Mouse (Mus musculus): Measurements from ENCODE around the gene Carhsp1. TPM values are rescaled to one million over a fixed set of nuclear protein-coding genes. Genes with fewer than 3 reads are reported as not detected.

The Carhsp1 gene
- polyA plus RNA-seq, 1 experiment from 2014 or later: 97.1 TPM

- ATAC-seq: no peak
- Histone ChIP-seq H3K4me2 (replicated peaks; ENCODE audit: low read depth, low read length) (no peak overlapping the region), H3K9me3 (ENCODE audit: low read length) (no peaks in the 10 kb centered on the region), H3K36me3 (ENCODE audit: insufficient read depth, low read length) (no peaks in the 10 kb centered on the region), H3K9ac (replicated peaks; ENCODE audit: low read depth) (no peak overlapping the region), H3K27ac (ENCODE audit: low read length) (no peak overlapping the region), H3K4me3 (ENCODE audit: low read depth, low read length) (no peak overlapping the region), H3K27me3 (replicated peaks; ENCODE audit: insufficient read depth, low read length) (no peaks in the 10 kb centered on the region), H3K4me1 (ENCODE audit: insufficient read depth, low read depth, low read length) (no peaks in the 10 kb centered on the region)
- peak; percentile 19 for DNase-seq (ENCODE audit: low spot score)
- TF ChIP-seq EP300 (IDR thresholded peaks at IDR 0.05): no peak
- WGBS: 45% methylated on average over 5 of the region's 5 CpGs
Observed at GRCm38 (mm10) chr16:8678035-8678434, 6.1 kb upstream of the Carhsp1 start.

- ATAC-seq (no peak), DNase-seq (ENCODE audit: low spot score) (peak; percentile 82)
- Histone ChIP-seq H3K4me1 (ENCODE audit: insufficient read depth, low read depth, low read length) (no peaks in the 10 kb centered on the region), H3K27ac (ENCODE audit: low read length) (no peak overlapping the region), H3K9ac (replicated peaks; ENCODE audit: low read depth) (no peak overlapping the region), H3K27me3 (replicated peaks; ENCODE audit: insufficient read depth, low read length) (no peaks in the 10 kb centered on the region), H3K4me2 (replicated peaks; ENCODE audit: low read depth, low read length) (no peak overlapping the region), H3K9me3 (ENCODE audit: low read length) (no peaks in the 10 kb centered on the region), H3K36me3 (ENCODE audit: insufficient read depth, low read length) (no peaks in the 10 kb centered on the region), H3K4me3 (ENCODE audit: low read depth, low read length) (no peak overlapping the region)
- WGBS: 58% methylated on average over 4 of the region's 4 CpGs
- TF ChIP-seq EP300 (IDR thresholded peaks at IDR 0.05) (no peak), CTCF (IDR thresholded peaks at IDR 0.05) (peak; percentile 93)
Observed at GRCm38 (mm10) chr16:8676800-8677199, 4.8 kb upstream of the Carhsp1 start.

- Histone ChIP-seq H3K4me1 (ENCODE audit: insufficient read depth, low read depth, low read length) (no peaks in the 10 kb centered on the region), H3K4me2 (replicated peaks; ENCODE audit: low read depth, low read length) (no peak overlapping the region), H3K9ac (replicated peaks; ENCODE audit: low read depth) (no peak overlapping the region), H3K36me3 (ENCODE audit: insufficient read depth, low read length) (no peaks in the 10 kb centered on the region), H3K27me3 (replicated peaks; ENCODE audit: insufficient read depth, low read length) (no peaks in the 10 kb centered on the region), H3K27ac (ENCODE audit: low read length) (no peak overlapping the region), H3K4me3 (ENCODE audit: low read depth, low read length) (no peak overlapping the region), H3K9me3 (ENCODE audit: low read length) (no peaks in the 10 kb centered on the region)
- ATAC-seq (no peak), DNase-seq (ENCODE audit: low spot score) (no peak)
- no peak for TF ChIP-seq CTCF (IDR thresholded peaks at IDR 0.05)
- no peak for TF ChIP-seq EP300 (IDR thresholded peaks at IDR 0.05)
- WGBS: 73% methylated on average over 2 of the region's 2 CpGs
Observed at GRCm38 (mm10) chr16:8676228-8676627, 4.3 kb upstream of the Carhsp1 start.

DNA sequence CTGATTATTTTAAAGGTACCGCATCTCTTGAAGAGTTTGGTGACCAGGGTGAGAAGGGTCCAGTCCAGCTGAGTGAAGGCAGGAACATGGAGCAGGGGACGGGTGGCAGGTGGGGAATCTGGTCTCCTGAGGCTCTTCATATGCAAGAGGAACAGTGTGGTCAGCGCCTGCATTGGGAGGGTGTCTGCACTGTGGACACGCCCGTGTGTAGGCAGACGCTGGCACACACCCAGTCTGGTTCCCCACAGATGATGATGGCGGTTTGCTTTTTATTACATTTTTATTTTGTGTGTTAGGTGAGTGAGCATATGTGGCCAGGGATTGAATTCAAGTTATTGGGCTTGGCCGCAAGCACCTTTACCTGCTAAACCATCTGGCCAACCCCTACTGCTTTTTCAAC, 3.6 kb upstream of the Carhsp1 start:
- H3K36me3 ChIP-seq (ENCODE audit: insufficient read depth, low read length): no peaks in the 10 kb centered on the region
- no peaks in the 10 kb centered on the region for H3K9me3 ChIP-seq (ENCODE audit: low read length)
- WGBS: 82% methylated on average over 8 of the region's 8 CpGs
- no peak overlapping the region for H3K4me2 ChIP-seq (replicated peaks; ENCODE audit: low read depth, low read length)
- no peaks in the 10 kb centered on the region for H3K27me3 ChIP-seq (replicated peaks; ENCODE audit: insufficient read depth, low read length)
- ATAC-seq: no peak
- TF ChIP-seq EP300 (IDR thresholded peaks at IDR 0.05) (no peak), CTCF (IDR thresholded peaks at IDR 0.05) (no peak)
- DNase-seq (ENCODE audit: low spot score): no peak
- H3K27ac ChIP-seq (ENCODE audit: low read length): no peak overlapping the region
- no peak overlapping the region for H3K9ac ChIP-seq (replicated peaks; ENCODE audit: low read depth)
- H3K4me1 ChIP-seq (ENCODE audit: insufficient read depth, low read depth, low read length): peaks cover 3% of the 10 kb centered on the region; the same call in 1 of the 2 replicates
- no peak overlapping the region for H3K4me3 ChIP-seq (ENCODE audit: low read depth, low read length)

DNA sequence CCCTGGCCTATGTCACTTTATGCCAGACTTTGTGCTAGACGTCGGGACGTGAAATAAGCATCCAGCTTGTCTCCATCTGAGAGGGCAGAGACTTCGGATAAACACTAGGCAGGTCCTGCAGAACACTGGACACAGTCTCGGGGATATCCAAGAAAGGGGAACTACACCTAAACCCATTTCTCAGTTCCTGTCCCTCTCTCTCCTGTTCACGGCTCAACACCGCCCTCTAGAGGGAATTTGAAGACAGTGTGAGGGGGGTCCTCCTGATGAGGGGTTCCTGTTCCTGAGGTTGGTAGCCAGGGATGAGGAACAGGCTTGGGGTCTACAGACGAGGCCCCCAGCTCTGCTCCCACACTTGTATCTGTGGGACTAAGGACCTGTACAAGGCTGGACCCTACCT, 2.2 kb upstream of the Carhsp1 start:
- Histone ChIP-seq H3K27me3 (replicated peaks; ENCODE audit: insufficient read depth, low read length) (no peaks in the 10 kb centered on the region), H3K36me3 (ENCODE audit: insufficient read depth, low read length) (no peaks in the 10 kb centered on the region), H3K4me2 (replicated peaks; ENCODE audit: low read depth, low read length) (0 out of 2 replicates have a peak overlapping the region, but pooled peaks have one; percentile 12), H3K27ac (ENCODE audit: low read length) (no peak overlapping the region), H3K4me3 (ENCODE audit: low read depth, low read length) (no peak overlapping the region), H3K9ac (replicated peaks; ENCODE audit: low read depth) (no peak overlapping the region), H3K4me1 (ENCODE audit: insufficient read depth, low read depth, low read length) (peaks cover 14% of the 10 kb centered on the region), H3K9me3 (ENCODE audit: low read length) (no peaks in the 10 kb centered on the region)
- 3% methylated on average over 8 of the region's 8 CpGs for WGBS
- no peak for ATAC-seq
- DNase-seq (ENCODE audit: low spot score): peak; percentile 79
- TF ChIP-seq CTCF (IDR thresholded peaks at IDR 0.05) (peak; percentile 94), EP300 (IDR thresholded peaks at IDR 0.05) (no peak)

DNA sequence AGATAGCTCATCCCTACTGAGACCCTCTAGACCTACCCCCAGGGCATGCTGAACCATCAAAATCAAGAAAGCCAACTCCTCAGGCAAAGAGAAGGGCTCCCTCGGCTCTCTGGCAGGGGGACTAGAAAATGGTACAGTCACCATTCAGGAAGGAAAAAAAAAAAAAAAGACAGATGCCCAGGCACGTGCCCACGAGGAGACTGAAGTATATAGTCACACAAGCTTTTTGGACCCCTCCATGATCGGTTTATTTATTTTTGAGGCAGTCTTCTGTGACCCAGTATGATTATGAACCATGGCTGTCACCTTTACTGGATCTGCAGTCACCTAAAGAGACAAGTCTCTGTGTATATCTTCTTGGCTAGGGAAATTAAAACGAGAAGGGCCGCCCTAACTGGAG, 1.4 kb upstream of the Carhsp1 start:
- no peak overlapping the region for H3K27ac ChIP-seq (ENCODE audit: low read length)
- 55% methylated on average over 6 of the region's 6 CpGs for WGBS
- H3K4me1 ChIP-seq (ENCODE audit: insufficient read depth, low read depth, low read length): peaks cover 15% of the 10 kb centered on the region
- H3K36me3 ChIP-seq (ENCODE audit: insufficient read depth, low read length): no peaks in the 10 kb centered on the region
- DNase-seq (ENCODE audit: low spot score) (no peak), ATAC-seq (no peak)
- H3K4me2 ChIP-seq (replicated peaks; ENCODE audit: low read depth, low read length): no peak overlapping the region
- no peaks in the 10 kb centered on the region for H3K9me3 ChIP-seq (ENCODE audit: low read length)
- no peak overlapping the region for H3K4me3 ChIP-seq (ENCODE audit: low read depth, low read length)
- no peak overlapping the region for H3K9ac ChIP-seq (replicated peaks; ENCODE audit: low read depth)
- H3K27me3 ChIP-seq (replicated peaks; ENCODE audit: insufficient read depth, low read length): no peaks in the 10 kb centered on the region
- TF ChIP-seq CTCF (IDR thresholded peaks at IDR 0.05) (no peak), EP300 (IDR thresholded peaks at IDR 0.05) (no peak)

- no peaks in the 10 kb centered on the region for H3K36me3 ChIP-seq (ENCODE audit: insufficient read depth, low read length)
- no peak overlapping the region for H3K27ac ChIP-seq (ENCODE audit: low read length)
- no peak overlapping the region for H3K4me2 ChIP-seq (replicated peaks; ENCODE audit: low read depth, low read length)
- TF ChIP-seq CTCF (IDR thresholded peaks at IDR 0.05) (no peak), EP300 (IDR thresholded peaks at IDR 0.05) (no peak)
- no peak overlapping the region for H3K9ac ChIP-seq (replicated peaks; ENCODE audit: low read depth)
- no peak for ATAC-seq
- no peak overlapping the region for H3K4me3 ChIP-seq (ENCODE audit: low read depth, low read length)
- H3K9me3 ChIP-seq (ENCODE audit: low read length): no peaks in the 10 kb centered on the region
- peaks cover 17% of the 10 kb centered on the region for H3K4me1 ChIP-seq (ENCODE audit: insufficient read depth, low read depth, low read length)
- no peak for DNase-seq (ENCODE audit: low spot score)
- no peaks in the 10 kb centered on the region for H3K27me3 ChIP-seq (replicated peaks; ENCODE audit: insufficient read depth, low read length)
Observed at GRCm38 (mm10) chr16:8672811-8673210, 856 bp upstream of the Carhsp1 start.
